In genomic region chr16:22433944-22434343, GRCm38 (mm10) we compare ENCODE assay signal across 10 mouse cellular contexts. TPM values are rescaled to one million over a fixed set of nuclear protein-coding genes. Genes with fewer than 3 reads are reported as not detected.
A peak's percentile ranks its signal among the peaks of the same experiment; 100 is the strongest.
DNase-seq lines count a peak whose midpoint lies in the region; ATAC-seq and TF ChIP-seq lines count a peak whose summit lies in the region.
"Had no signal": no experiment of that assay in that cellular context is flagged by ENCODE, and none has a peak within 500 bp of the region (broad histone marks: within the 10 kb centered on the region; RNA-seq: fewer than 3 reads in every experiment).

No protein-coding gene starts in this region.

- no peak for ATAC-seq in lung, embryonic 14.5 days (ENCODE audit: insufficient read depth)
- no peak for ATAC-seq in embryonic facial prominence, embryonic 12.5 days (ENCODE audit: insufficient number of reproducible peaks, insufficient read depth, low FRiP score, low TSS enrichment)
- ATAC-seq in hindbrain, embryonic 16.5 days = no peak
- no peak for ATAC-seq in neural tube, embryonic 11.5 days (ENCODE audit: insufficient read depth, low FRiP score, low TSS enrichment)
- ATAC-seq: intestine, embryonic 15.5 days had no signal

- H3K4me3 ChIP-seq in lung, embryonic 14.5 days (ENCODE audit: low read depth, low read length) = peak overlapping the region; percentile 91
- H3K4me3 ChIP-seq in embryonic facial prominence, embryonic 12.5 days = no peak overlapping the region
- no peak overlapping the region for H3K4me3 ChIP-seq in hindbrain, embryonic 16.5 days (ENCODE audit: low read length)
- H3K4me3 ChIP-seq in neural tube, embryonic 11.5 days (ENCODE audit: low read depth, low read length) = no peak overlapping the region
- no peak overlapping the region for H3K4me3 ChIP-seq in cerebellum, adult 2 months (replicated peaks; ENCODE audit: insufficient read depth, low read depth, low read length)
- H3K4me3 ChIP-seq: embryonic facial prominence, embryonic 13.5 days; intestine, embryonic 15.5 days had no signal

- H3K9ac ChIP-seq in lung, embryonic 14.5 days = peak overlapping the region; percentile 61
- no peak overlapping the region for H3K9ac ChIP-seq in embryonic facial prominence, embryonic 12.5 days
- H3K9ac ChIP-seq in hindbrain, embryonic 16.5 days (ENCODE audit: low read depth, low read length) = no peak overlapping the region
- no peak overlapping the region for H3K9ac ChIP-seq in neural tube, embryonic 11.5 days (ENCODE audit: low read length)
- H3K9ac ChIP-seq: embryonic facial prominence, embryonic 13.5 days; intestine, embryonic 15.5 days had no signal

- 16% methylated on average over 12 of the region's 12 CpGs for WGBS in lung, embryonic 14.5 days
- WGBS in embryonic facial prominence, embryonic 12.5 days = 27% methylated on average over 12 of the region's 12 CpGs
- 14% methylated on average over 11 of the region's 12 CpGs for WGBS in hindbrain, embryonic 16.5 days
- 8% methylated on average over 12 of the region's 12 CpGs for WGBS in neural tube, embryonic 11.5 days
- WGBS in cerebellum, adult 2 months = 54% methylated on average over 12 of the region's 12 CpGs

- H3K27me3 ChIP-seq in lung, embryonic 14.5 days (ENCODE audit: insufficient read depth, low read length) = no peaks in the 10 kb centered on the region
- 0 out of 2 replicates have a peak, but pooled peaks cover 3% of the 10 kb centered on the region for H3K27me3 ChIP-seq in embryonic facial prominence, embryonic 12.5 days
- H3K27me3 ChIP-seq in hindbrain, embryonic 16.5 days (replicated peaks; ENCODE audit: control insufficient read depth, insufficient read depth, low read length) = peaks cover 8% of the 10 kb centered on the region
- H3K27me3 ChIP-seq in neural tube, embryonic 11.5 days (ENCODE audit: control insufficient read depth, insufficient read depth, low read length) = peaks cover 4% of the 10 kb centered on the region; the same call in 1 of the 2 replicates
- no peaks in the 10 kb centered on the region for H3K27me3 ChIP-seq in cerebellum, adult 2 months (ENCODE audit: control insufficient read depth, insufficient read depth, low read length)
- H3K27me3 ChIP-seq: intestine, embryonic 15.5 days had no signal

- TF ChIP-seq POLR2A in cerebellum, adult 2 months (IDR thresholded peaks at IDR 0.05; ENCODE audit: borderline replicate concordance, insufficient read depth, low read length) = no peak

- peaks cover 8% of the 10 kb centered on the region for H3K4me1 ChIP-seq in lung, embryonic 14.5 days (ENCODE audit: insufficient read depth)
- H3K4me1 ChIP-seq in embryonic facial prominence, embryonic 12.5 days = peaks cover 45% of the 10 kb centered on the region
- peaks cover 35% of the 10 kb centered on the region for H3K4me1 ChIP-seq in hindbrain, embryonic 16.5 days (ENCODE audit: control insufficient read depth, insufficient read depth, low read depth, low read length)
- peaks cover 20% of the 10 kb centered on the region for H3K4me1 ChIP-seq in neural tube, embryonic 11.5 days (ENCODE audit: control insufficient read depth, insufficient read depth, low read length)
- H3K4me1 ChIP-seq in cerebellum, adult 2 months (ENCODE audit: control insufficient read depth, insufficient read depth, low read length) = peaks cover 8% of the 10 kb centered on the region; the same call in 1 of the 2 replicates

- H3K27ac ChIP-seq in lung, embryonic 14.5 days (ENCODE audit: low read depth) = peak overlapping the region; percentile 48; the same call in 1 of the 2 replicates
- H3K27ac ChIP-seq in embryonic facial prominence, embryonic 12.5 days = no peak overlapping the region
- no peak overlapping the region for H3K27ac ChIP-seq in hindbrain, embryonic 16.5 days (ENCODE audit: low read depth, low read length)
- no peak overlapping the region for H3K27ac ChIP-seq in neural tube, embryonic 11.5 days (ENCODE audit: low read depth, low read length)
- H3K27ac ChIP-seq in cerebellum, adult 2 months (ENCODE audit: insufficient read depth, low read length) = no peak overlapping the region
- H3K27ac ChIP-seq: embryonic facial prominence, embryonic 13.5 days; intestine, embryonic 15.5 days had no signal

- peaks cover 37% of the 10 kb centered on the region; the same call in 1 of the 2 replicates for H3K36me3 ChIP-seq in lung, embryonic 14.5 days (ENCODE audit: insufficient read depth)
- H3K36me3 ChIP-seq in embryonic facial prominence, embryonic 12.5 days = no peaks in the 10 kb centered on the region
- H3K36me3 ChIP-seq in hindbrain, embryonic 16.5 days (ENCODE audit: control insufficient read depth, insufficient read depth, low read length) = no peaks in the 10 kb centered on the region
- H3K36me3 ChIP-seq in neural tube, embryonic 11.5 days (ENCODE audit: control insufficient read depth, insufficient read depth, low read length) = no peaks in the 10 kb centered on the region
- H3K36me3 ChIP-seq: embryonic facial prominence, embryonic 13.5 days; intestine, embryonic 15.5 days had no signal

- TF ChIP-seq CTCF in lung, embryonic 14.5 days (IDR thresholded peaks at IDR 0.05; ENCODE audit: low read depth) = no peak
- no peak for TF ChIP-seq CTCF in cerebellum, adult 2 months (IDR thresholded peaks at IDR 0.05; ENCODE audit: borderline replicate concordance, insufficient read depth, low read depth, low read length)

- H3K4me2 ChIP-seq in lung, embryonic 14.5 days = peak overlapping the region; percentile 95
- peak overlapping the region; percentile 12 for H3K4me2 ChIP-seq in embryonic facial prominence, embryonic 12.5 days (replicated peaks)
- H3K4me2 ChIP-seq in hindbrain, embryonic 16.5 days (ENCODE audit: low read length) = peak overlapping the region; percentile 40
- peak overlapping the region; percentile 30; the same call in 1 of the 2 replicates for H3K4me2 ChIP-seq in neural tube, embryonic 11.5 days (ENCODE audit: low read depth)
- H3K4me2 ChIP-seq: embryonic facial prominence, embryonic 13.5 days; intestine, embryonic 15.5 days had no signal

- no peaks in the 10 kb centered on the region for H3K9me3 ChIP-seq in lung, embryonic 14.5 days (ENCODE audit: low read depth, low read length)
- no peaks in the 10 kb centered on the region for H3K9me3 ChIP-seq in embryonic facial prominence, embryonic 12.5 days
- H3K9me3 ChIP-seq in hindbrain, embryonic 16.5 days (ENCODE audit: control insufficient read depth, low read length) = no peaks in the 10 kb centered on the region
- H3K9me3 ChIP-seq in neural tube, embryonic 11.5 days (ENCODE audit: control insufficient read depth, low read length) = no peaks in the 10 kb centered on the region
- H3K9me3 ChIP-seq: embryonic facial prominence, embryonic 13.5 days; intestine, embryonic 15.5 days had no signal

- no peak for DNase-seq in lung, embryonic 14.5 days
- no peak for DNase-seq in lung, adult 18-20 months
- no peak for DNase-seq in neural tube, embryonic 11.5 days (ENCODE audit: low spot score)
- no peak for DNase-seq in cerebellum, adult 18-20 months
- no peak for DNase-seq in cerebellum, adult 2 months
- no peak for DNase-seq in layer of hippocampus, adult 18-20 months (ENCODE audit: low spot score in 2 of 2)

RNA-seq across cellular contexts. Expression of gene Etv5, which starts 5.6 kb away (rescaled TPM):
- 222 and 242 TPM in 2 replicates for polyA plus RNA-seq in lung, embryonic 14.5 days (2014; fragmentation: Nextera tagmentation; extraction: Ambion mirVana)
- polyA plus RNA-seq in embryonic facial prominence, embryonic 12.5 days (2016; fragmentation: Nextera tagmentation; extraction: Ambion mirVana) = 39.5 and 39.8 TPM in 2 replicates
- 29.9 and 35.5 TPM in 2 replicates for polyA plus RNA-seq in hindbrain, embryonic 16.5 days (2015; fragmentation: Nextera tagmentation; extraction: Ambion mirVana)
- polyA plus RNA-seq in neural tube, embryonic 11.5 days (2014; fragmentation: Nextera tagmentation; extraction: Ambion mirVana) = 18.8 and 19.5 TPM in 2 replicates
- polyA plus RNA-seq in cerebellum, adult 2 months (2012; rRNA removed) = 35.5 and 35.6 TPM in 2 replicates
- total RNA-seq in layer of hippocampus, adult 18-20 months (2021) = 10 to 100 TPM; 49.2 to 54.5 TPM

Comparison
In these comparisons a context has a peak if more than half of its experiments do, and no peak if none do; other contexts are left out.
1. H3K4me2 ChIP-seq: peak in every context shown above with its lines; median percentile 95 in lung, embryonic 14.5 days; 40 in hindbrain, embryonic 16.5 days; 30 in neural tube, embryonic 11.5 days; 12 in embryonic facial prominence, embryonic 12.5 days.